Mouse (Mus musculus) hindbrain, embryonic 12.5 days (tissue): ENCODE data around the gene Gm10570. TPM values are rescaled to one million over a fixed set of nuclear protein-coding genes. Genes with fewer than 3 reads are reported as not detected.

Experiments used
- ATAC-seq: fragments of 200-750 bp; cut with Nextera tagmentation; 2 replicates; pipeline ENCODE4 v1.8.0; 2017; ENCODE audit warnings: moderate TSS enrichment; ENCODE audit not compliant: low FRiP score
- H3K27ac ChIP-seq: fragments of 300-500 bp; sonication (generic); 2 replicates; pipeline ENCODE4 v1.5.1; 2016; ENCODE audit warnings: mild to moderate bottlenecking
- H3K27me3 ChIP-seq: fragments of 300-500 bp; sonication (generic); 2 replicates; pipeline ENCODE4 v1.6.1; 2016; ENCODE audit warnings: mild to moderate bottlenecking
- H3K36me3 ChIP-seq: fragments of 300-500 bp; sonication (generic); 2 replicates; pipeline ENCODE4 v1.6.1; 2016; ENCODE audit warnings: mild to moderate bottlenecking
- H3K4me1 ChIP-seq: fragments of 300-500 bp; sonication (generic); 2 replicates; pipeline ENCODE4 v1.6.1; 2016
- H3K4me2 ChIP-seq: fragments of 300-500 bp; sonication (generic); replicated peaks from 2 replicates; pipeline ENCODE4 v1.6.1; 2016; ENCODE audit warnings: mild to moderate bottlenecking
- H3K4me3 ChIP-seq: fragments of 300-500 bp; sonication (generic); 2 replicates; pipeline ENCODE4 v1.5.1; 2016; ENCODE audit warnings: mild to moderate bottlenecking
- H3K9ac ChIP-seq: fragments of 300-500 bp; sonication (generic); 2 replicates; pipeline ENCODE4 v1.6.1; 2016; ENCODE audit warnings: mild to moderate bottlenecking, moderate library complexity
- H3K9me3 ChIP-seq: fragments of 300-500 bp; sonication (generic); replicated peaks from 2 replicates; pipeline ENCODE4 v1.6.1; 2016; ENCODE audit warnings: mild to moderate bottlenecking
- WGBS: fragments of 180-500 bp; shearing (Covaris S2); methylation state at CpG from one replicate; pipeline ENCODE4 v1.1.7; 2016; 5-methylcytosine and 5-hydroxymethylcytosine counted together
- polyA plus RNA-seq: library from polyadenylated mRNA; unstranded; fragments of >200 nt; fragmentation: Nextera tagmentation; extraction: Ambion mirVana; gene quantifications from 2 replicates; pipeline ENCODE4 v1.2.1, GENCODE M21; 2016

Gene Gm10570
- 0.46 TPM in 1 of 2 replicates, not detected in the other for polyA plus RNA-seq

DNA sequence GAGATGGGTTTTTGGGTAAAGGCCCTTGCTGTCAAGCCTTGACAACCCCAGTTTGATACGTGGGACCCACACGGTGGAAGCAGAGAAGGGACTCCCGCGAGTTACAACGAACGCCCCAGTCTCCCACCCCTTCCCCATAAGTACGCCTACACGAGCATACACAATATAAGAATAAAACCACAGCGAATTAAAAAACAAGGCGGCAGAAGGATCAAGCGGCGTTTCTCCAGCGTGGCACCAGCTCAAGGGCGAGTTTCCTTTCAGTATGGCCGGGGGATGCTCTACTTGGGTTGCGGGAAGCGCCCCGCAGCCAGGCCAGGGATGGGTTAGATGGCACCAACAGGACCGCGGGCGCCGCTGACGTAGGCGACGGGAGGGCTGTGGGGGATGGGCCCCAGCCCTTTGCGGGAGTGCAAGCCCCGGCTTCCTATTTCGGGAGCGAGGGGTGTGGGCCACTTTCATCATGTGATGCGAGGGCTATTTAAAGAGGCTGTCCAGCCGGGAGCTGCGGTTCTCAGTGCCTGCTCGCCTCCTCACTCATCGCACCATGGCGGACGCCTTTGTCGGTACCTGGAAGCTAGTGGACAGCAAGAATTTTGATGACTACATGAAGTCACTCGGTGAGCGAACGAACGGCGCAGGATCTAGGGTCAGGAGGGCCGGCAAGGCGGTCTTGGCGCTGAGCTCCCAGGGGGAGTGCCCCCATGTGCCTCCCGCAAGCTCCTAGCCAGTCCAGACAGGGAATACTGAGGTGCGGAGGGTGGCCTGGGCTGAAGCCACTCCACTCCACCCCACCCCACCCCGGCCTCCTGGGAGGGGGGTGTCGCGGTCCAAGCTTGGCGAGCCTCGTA, at the start of gene Gm10570, which contains the start of gene Fabp3:
Gene Gm10570 (minus strand): TSS at position 444 of the 851 bp plus-strand sequence.
Gene Fabp3 (plus strand): TSS at position 365 of the 851 bp plus-strand sequence.
- no peaks in the 10 kb centered on the region for H3K9me3 ChIP-seq
- peaks cover 20% of the 10 kb centered on the region for H3K4me1 ChIP-seq
- ATAC-seq: peak; percentile 63
- no peak within 1 kb of the TSS for H3K27ac ChIP-seq
- H3K9ac ChIP-seq: peak within 1 kb of the TSS; percentile 70
- peaks cover 61% of the 10 kb centered on the region for H3K27me3 ChIP-seq
- H3K4me2 ChIP-seq: peak within 1 kb of the TSS; percentile 91
- under 1% methylated on average over 52 of the region's 52 CpGs for WGBS
- peaks cover 5% of the 10 kb centered on the region for H3K36me3 ChIP-seq
- peak within 1 kb of the TSS; percentile 47 for H3K4me3 ChIP-seq

DNA sequence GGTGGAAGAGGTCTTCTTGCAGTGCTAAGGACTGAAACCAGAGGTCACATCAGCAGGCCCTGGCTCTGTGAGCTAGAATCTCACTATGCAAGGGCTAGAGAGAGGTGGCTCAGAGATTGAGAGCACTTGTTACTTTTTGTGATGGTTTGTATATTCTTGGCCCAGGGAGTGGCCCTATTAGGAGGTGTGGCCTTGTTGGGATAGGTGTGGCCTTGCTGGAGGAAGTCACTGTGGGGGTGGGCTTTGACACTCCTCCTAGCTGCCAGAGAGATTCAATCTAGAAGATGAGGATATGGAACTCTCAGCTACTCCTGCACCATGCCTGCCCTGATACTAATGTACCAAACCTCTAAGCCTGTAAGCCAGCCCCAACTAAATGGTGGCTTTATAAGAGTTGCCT, 49.5 kb upstream of the Gm10570 start:
- Histone ChIP-seq H3K36me3 (peaks cover 16% of the 10 kb centered on the region), H3K4me1 (peaks cover 21% of the 10 kb centered on the region), H3K27me3 (no peaks in the 10 kb centered on the region), H3K9ac (no peak overlapping the region), H3K4me2 (no peak overlapping the region), H3K4me3 (no peak overlapping the region), H3K27ac (no peak overlapping the region), H3K9me3 (no peaks in the 10 kb centered on the region)
- no peak for ATAC-seq

DNA sequence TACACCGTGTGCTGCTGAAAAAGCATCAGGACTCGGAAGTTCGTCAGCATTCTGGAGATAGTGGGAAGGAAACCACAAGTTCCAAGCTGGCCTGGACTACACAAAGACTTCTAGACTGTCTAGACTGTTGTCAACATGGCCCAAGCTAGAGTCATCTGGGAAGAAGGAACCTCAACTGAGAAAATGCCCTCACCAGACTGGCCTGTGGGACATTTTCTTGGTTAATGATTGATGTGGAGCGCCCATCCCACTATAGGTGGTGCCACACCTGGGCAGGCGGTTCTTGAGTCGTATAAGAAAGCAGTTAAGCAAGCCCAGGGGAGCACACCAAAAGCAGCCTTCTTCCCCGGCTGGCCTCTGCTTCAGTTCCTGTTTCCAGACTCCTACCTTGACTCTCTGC, 44.1 kb upstream of the Gm10570 start:
- Histone ChIP-seq H3K9ac (no peak overlapping the region), H3K4me2 (no peak overlapping the region), H3K9me3 (no peaks in the 10 kb centered on the region), H3K4me1 (no peaks in the 10 kb centered on the region), H3K36me3 (peaks cover 60% of the 10 kb centered on the region), H3K4me3 (no peak overlapping the region), H3K27me3 (no peaks in the 10 kb centered on the region), H3K27ac (no peak overlapping the region)
- WGBS: 94% methylated on average over 7 of the region's 7 CpGs
- ATAC-seq: no peak

DNA sequence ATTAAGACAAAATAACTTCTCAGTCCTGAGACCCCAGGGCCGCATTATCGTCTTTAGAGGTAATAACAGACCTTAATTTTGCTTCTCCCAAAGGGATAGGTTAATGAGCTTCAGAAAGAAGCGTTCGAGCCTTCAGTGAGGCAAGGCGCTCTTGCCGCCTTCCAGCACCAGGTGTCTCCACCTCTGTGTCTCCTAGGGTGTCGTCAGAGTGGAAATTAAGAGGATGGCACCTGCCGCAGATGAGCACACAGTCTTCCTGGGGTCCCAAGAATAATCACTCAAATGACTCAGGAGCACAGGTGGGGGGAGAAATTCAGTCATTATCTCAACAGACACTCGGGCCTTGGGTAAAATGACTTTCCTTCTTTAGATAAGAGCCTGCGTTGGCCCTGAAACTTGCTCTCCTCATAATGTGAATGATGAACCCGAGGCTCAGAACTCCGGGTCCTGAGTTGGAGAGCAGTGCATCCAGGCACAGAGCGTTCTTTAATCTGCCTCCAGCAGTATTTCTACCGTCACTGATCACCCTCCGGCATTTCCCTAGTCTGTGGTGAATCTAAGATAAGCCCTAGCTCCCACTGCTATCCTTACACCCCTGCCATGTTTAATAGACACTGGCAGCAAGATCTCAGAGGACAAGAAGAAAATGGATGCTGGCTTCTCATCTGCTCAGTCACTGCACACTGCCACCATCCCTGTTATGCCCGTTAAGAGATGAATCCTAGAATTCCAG, 42.4 kb upstream of the Gm10570 start:
- Histone ChIP-seq H3K4me2 (no peak overlapping the region), H3K27me3 (no peaks in the 10 kb centered on the region), H3K9me3 (no peaks in the 10 kb centered on the region), H3K27ac (no peak overlapping the region), H3K36me3 (peaks cover 52% of the 10 kb centered on the region), H3K9ac (no peak overlapping the region), H3K4me1 (no peaks in the 10 kb centered on the region), H3K4me3 (no peak overlapping the region)
- WGBS: 88% methylated on average over 16 of the region's 16 CpGs
- no peak for ATAC-seq

DNA sequence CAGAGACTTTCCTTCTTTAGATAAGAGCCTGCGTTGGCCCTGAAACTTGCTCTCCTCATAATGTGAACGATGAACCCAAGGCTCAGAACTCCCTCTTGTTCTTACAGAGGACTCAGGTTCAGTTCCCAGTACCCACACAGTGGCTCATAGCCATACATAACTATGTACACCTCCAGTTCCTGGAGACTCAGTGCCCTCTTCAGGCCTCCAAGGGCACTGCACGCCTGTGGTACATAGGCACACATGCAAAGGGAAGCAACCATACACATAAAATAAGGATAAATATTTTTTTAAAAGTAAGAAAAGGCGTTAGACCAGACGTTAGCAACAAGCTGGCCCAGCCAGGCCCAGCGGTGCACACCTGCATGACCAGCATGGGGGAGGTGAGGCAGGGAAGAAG, 41.2 kb upstream of the Gm10570 start:
- H3K27ac ChIP-seq: no peak overlapping the region
- H3K9ac ChIP-seq: no peak overlapping the region
- no peaks in the 10 kb centered on the region for H3K4me1 ChIP-seq
- H3K36me3 ChIP-seq: peaks cover 52% of the 10 kb centered on the region
- no peaks in the 10 kb centered on the region for H3K27me3 ChIP-seq
- H3K9me3 ChIP-seq: no peaks in the 10 kb centered on the region
- 96% methylated on average over 6 of the region's 6 CpGs for WGBS
- ATAC-seq: no peak
- H3K4me3 ChIP-seq: no peak overlapping the region
- H3K4me2 ChIP-seq: no peak overlapping the region

DNA sequence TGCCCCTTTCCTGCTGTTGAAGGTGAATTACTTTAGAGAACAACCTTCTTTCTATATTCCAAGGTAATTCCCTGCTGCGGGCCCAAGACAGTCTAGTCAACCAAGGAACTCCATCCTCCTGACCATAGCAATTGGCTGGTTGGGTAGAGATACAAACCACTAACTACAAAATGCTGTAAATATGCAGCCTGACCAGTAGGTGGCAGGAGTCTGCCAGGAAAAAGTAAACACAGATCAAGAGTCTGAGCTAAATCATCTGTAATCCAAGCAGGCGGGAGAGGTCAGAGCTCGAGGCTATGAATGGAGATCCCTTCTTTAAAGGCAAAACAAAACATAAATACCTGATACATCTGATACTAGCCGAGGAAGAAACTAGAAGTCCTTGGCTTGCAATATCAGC, 33.2 kb upstream of the Gm10570 start:
- no peaks in the 10 kb centered on the region for H3K27me3 ChIP-seq
- H3K4me2 ChIP-seq: no peak overlapping the region
- ATAC-seq: no peak
- H3K27ac ChIP-seq: no peak overlapping the region
- H3K9ac ChIP-seq: no peak overlapping the region
- no peaks in the 10 kb centered on the region for H3K4me1 ChIP-seq
- H3K4me3 ChIP-seq: no peak overlapping the region
- no peaks in the 10 kb centered on the region for H3K9me3 ChIP-seq
- peaks cover 29% of the 10 kb centered on the region for H3K36me3 ChIP-seq
- 31% methylated on average over 4 of the region's 4 CpGs for WGBS

DNA sequence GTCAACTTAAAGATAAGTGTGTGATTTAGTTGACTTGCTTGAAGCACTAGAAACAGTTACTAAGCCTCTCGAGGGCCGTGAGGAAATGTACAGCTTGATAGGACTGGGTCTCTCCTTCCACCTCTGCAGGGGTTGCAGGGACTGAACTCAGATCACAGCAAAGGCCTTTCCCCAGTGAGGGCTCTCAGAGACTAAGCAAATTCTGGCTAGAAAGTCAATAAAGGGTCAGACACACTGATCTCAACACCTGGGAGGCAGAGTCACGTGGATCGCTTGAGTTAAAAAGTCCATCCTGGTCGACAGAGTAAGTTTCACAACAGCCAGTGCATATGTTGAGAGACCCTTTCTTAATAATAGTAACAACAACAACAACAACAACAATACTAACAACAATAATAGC, 27.4 kb upstream of the Gm10570 start:
- H3K27ac ChIP-seq: no peak overlapping the region
- H3K9me3 ChIP-seq: no peaks in the 10 kb centered on the region
- no peaks in the 10 kb centered on the region for H3K27me3 ChIP-seq
- peaks cover 45% of the 10 kb centered on the region for H3K36me3 ChIP-seq
- no peaks in the 10 kb centered on the region for H3K4me1 ChIP-seq
- WGBS: 94% methylated on average over 5 of the region's 5 CpGs
- no peak overlapping the region for H3K4me3 ChIP-seq
- no peak for ATAC-seq
- no peak overlapping the region for H3K4me2 ChIP-seq
- H3K9ac ChIP-seq: no peak overlapping the region

DNA sequence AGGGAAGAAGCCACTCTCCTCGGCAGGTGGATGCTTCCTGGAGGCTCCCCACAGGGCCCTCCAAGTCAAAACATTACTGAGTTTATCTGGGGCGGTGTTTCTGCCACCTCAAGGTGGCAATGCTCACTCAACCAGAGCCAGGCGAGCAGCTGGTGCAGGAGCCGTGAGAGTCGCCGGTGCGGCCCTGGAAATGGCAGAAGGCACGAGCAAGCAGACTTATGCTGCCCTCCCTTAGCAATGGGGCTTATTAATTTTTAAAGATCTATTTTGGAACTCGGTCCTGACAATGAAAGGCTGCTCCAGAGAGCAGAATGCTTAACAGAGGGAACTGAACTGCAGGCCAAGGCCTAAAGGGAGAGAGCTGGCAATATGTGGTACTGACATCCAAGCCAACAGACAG, 18.9 kb upstream of the Gm10570 start:
- Histone ChIP-seq H3K36me3 (peaks cover 73% of the 10 kb centered on the region), H3K27ac (no peak overlapping the region), H3K9ac (no peak overlapping the region), H3K4me3 (no peak overlapping the region), H3K9me3 (no peaks in the 10 kb centered on the region), H3K4me2 (no peak overlapping the region), H3K27me3 (no peaks in the 10 kb centered on the region), H3K4me1 (no peaks in the 10 kb centered on the region)
- no peak for ATAC-seq
- whole genome bisulfite sequencing: 88% methylated on average over 9 of the region's 9 CpGs

DNA sequence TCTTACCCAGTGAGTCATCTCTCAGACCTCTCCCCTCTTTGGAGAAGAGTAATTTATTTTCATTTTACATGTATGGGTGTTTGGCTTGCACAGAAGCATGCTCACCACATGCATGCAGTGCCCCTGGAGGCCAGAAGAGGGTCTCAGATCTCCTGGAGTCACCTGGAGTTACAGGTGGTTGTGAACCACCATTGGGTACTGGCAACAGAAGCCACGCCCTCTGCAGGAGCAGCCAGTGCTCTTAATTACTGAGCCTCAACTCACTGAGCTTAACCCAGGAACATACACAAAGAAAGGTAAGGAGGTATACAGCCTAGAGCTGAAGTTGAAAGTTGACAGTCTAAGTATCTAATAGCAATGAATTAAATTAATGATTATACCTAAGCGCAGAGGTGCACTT, 17.0 kb upstream of the Gm10570 start:
- no peaks in the 10 kb centered on the region for H3K9me3 ChIP-seq
- no peak overlapping the region for H3K4me3 ChIP-seq
- H3K4me1 ChIP-seq: no peaks in the 10 kb centered on the region
- H3K36me3 ChIP-seq: peaks cover 79% of the 10 kb centered on the region
- no peak overlapping the region for H3K9ac ChIP-seq
- no peaks in the 10 kb centered on the region for H3K27me3 ChIP-seq
- no peak overlapping the region for H3K27ac ChIP-seq
- H3K4me2 ChIP-seq: no peak overlapping the region
- no peak for ATAC-seq
- WGBS: 90% methylated on average over 2 of the region's 2 CpGs

DNA sequence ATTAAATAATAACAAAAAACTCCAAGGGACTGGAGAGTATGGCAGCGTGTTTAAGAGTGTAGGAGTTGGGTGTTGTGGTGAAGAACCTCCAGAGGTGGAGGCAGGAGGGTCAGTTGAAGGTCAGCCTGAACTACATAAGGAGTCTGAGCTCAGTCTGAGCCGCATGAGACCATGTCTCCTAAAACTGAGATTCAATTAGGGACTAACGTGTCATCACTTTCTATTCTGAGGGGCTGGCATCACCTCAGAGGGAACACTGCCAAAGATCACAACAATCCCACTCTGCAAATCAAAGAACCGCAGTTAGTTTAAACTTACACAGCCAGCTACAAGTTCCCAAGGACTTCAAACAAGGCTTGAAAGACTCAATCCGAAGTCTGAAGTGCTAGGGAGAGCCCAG, 15.1 kb upstream of the Gm10570 start:
- Histone ChIP-seq H3K36me3 (peaks cover 77% of the 10 kb centered on the region), H3K4me3 (no peak overlapping the region), H3K4me2 (no peak overlapping the region), H3K27ac (no peak overlapping the region), H3K9me3 (no peaks in the 10 kb centered on the region), H3K4me1 (no peaks in the 10 kb centered on the region), H3K27me3 (no peaks in the 10 kb centered on the region), H3K9ac (no peak overlapping the region)
- 87% methylated on average over 5 of the region's 5 CpGs for WGBS
- no peak for ATAC-seq

DNA sequence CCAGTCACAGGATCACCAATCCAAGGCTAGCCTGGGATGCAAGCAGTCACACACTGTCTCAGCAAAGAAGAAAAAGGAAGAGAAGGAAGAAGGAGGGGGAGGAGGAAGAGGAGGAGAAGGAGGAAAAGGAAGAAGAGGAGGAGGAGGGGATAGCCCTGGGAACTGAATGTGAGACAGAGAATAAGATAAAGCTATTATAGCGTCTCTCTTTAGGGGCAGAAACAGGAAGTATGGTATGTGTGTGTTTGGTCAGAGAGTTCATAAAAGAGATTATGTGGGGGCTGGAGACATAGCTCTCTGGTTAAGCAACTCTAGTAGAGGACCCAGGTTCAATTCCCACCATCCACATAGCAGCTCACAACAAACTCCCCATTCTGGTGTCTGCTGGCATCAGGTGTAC, 14.7 kb upstream of the Gm10570 start:
- H3K9ac ChIP-seq: no peak overlapping the region
- 92% methylated on average over 1 of the region's 1 CpGs for WGBS
- no peaks in the 10 kb centered on the region for H3K27me3 ChIP-seq
- no peak overlapping the region for H3K27ac ChIP-seq
- H3K4me3 ChIP-seq: no peak overlapping the region
- H3K9me3 ChIP-seq: no peaks in the 10 kb centered on the region
- no peak overlapping the region for H3K4me2 ChIP-seq
- no peak for ATAC-seq
- no peaks in the 10 kb centered on the region for H3K4me1 ChIP-seq
- H3K36me3 ChIP-seq: peaks cover 75% of the 10 kb centered on the region

DNA sequence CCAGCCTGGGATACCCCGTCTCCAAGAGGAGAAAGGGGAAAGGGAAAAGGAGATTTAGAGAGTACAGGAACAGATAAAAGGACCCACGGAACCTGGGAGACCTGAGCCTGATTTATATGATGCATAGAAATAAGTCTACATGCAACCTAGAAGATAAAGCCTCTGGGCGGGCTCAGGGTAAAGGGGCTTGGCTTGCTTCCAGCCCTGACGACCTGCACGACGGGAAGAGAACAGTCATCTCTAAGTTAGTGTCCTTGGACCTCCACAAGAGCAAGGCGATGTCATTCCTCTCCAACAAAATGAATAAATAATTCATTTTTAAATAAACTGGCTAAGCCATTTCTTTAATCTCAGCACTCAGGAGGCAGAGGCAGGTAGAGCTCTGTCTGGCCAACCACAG, 14.1 kb upstream of the Gm10570 start:
- ATAC-seq: no peak

More for the DNA sequence above, 14.1 kb upstream of the Gm10570 start:
- Histone ChIP-seq H3K9me3 (no peaks in the 10 kb centered on the region), H3K4me2 (no peak overlapping the region), H3K4me1 (no peaks in the 10 kb centered on the region), H3K27me3 (no peaks in the 10 kb centered on the region), H3K9ac (no peak overlapping the region), H3K4me3 (no peak overlapping the region), H3K27ac (no peak overlapping the region), H3K36me3 (peaks cover 75% of the 10 kb centered on the region)
- WGBS: 93% methylated on average over 7 of the region's 7 CpGs
